Mouse (Mus musculus): Measurements from ENCODE around the gene Fzd4. TPM values are rescaled to one million over a fixed set of nuclear protein-coding genes. Genes with fewer than 3 reads are reported as not detected.

Fzd4 gene
- 12.4 and 15.6 TPM in 2 replicates for polyA plus RNA-seq (2014; fragmentation: Nextera tagmentation; extraction: Ambion mirVana)

DNA sequence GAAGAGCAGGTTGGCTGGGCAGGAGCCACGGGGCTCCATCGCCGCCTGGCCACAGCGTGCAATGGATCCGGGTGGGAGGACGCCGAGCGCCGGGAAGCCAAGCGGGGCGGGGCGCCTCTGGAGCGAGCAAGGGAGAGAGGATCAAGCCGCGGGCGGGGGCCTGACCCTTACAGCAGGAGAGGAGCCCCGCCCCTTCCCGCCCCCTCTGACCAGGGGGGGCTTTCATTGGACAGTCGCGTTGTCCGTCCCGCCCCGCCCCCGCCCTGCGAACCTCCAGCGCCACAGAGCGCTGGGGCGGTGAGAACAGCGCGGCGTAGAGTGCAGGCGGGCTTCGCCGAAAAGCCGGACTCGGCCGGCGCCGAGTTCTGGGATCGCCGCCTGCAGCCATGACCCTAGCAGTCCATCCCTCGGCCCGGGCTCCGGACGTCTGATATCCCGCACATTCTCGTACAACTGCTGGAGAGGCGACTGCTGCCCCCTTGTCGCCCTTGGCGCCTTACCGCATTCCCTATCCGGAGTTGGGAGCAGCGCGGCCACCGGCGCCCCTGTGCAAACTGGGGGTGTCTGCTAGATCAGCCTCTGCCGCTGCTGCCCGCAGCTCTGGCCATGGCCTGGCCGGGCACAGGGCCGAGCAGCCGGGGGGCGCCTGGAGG lies at the start of gene Fzd4, which contains the start of gene Tmem135:
Fzd4 (plus strand) TSS at position 275 of the 653 bp plus-strand sequence.
Tmem135 (minus strand) TSS at position 142 of the 653 bp plus-strand sequence.
- H3K27me3 ChIP-seq (ENCODE audit: control insufficient read depth, insufficient read depth, low read length) = no peaks in the 10 kb centered on the region
- H3K9me3 ChIP-seq (replicated peaks; ENCODE audit: control insufficient read depth, low read length) = no peaks in the 10 kb centered on the region
- H3K9ac ChIP-seq (replicated peaks; ENCODE audit: low read length) = peak within 1 kb of the TSS; percentile 79
- H3K4me1 ChIP-seq (ENCODE audit: control insufficient read depth, insufficient read depth, low read length) = peaks cover 6% of the 10 kb centered on the region; the same call in 1 of the 2 replicates
- H3K36me3 ChIP-seq (replicated peaks; ENCODE audit: control insufficient read depth, insufficient read depth, low read depth, low read length) = peaks cover 2% of the 10 kb centered on the region
- DNase-seq (ENCODE audit: low spot score) (peak; percentile 98), ATAC-seq (replicated peaks; ENCODE audit: insufficient number of reproducible peaks, low FRiP score, low TSS enrichment, low read depth) (peak; percentile 96)
- H3K4me2 ChIP-seq (ENCODE audit: low read depth, low read length) = peak within 1 kb of the TSS; percentile 94
- WGBS = 0% methylated on average over 49 of the region's 62 CpGs
- peak within 1 kb of the TSS; percentile 75 for H3K4me3 ChIP-seq (ENCODE audit: low read depth, low read length)
- peak within 1 kb of the TSS; percentile 72 for H3K27ac ChIP-seq (replicated peaks; ENCODE audit: low read depth, low read length)

GRCm38 (mm10) chr7:89355519-89356255 lies 48.5 kb upstream of the Fzd4 start:
- DNase-seq (ENCODE audit: low spot score) (no peak), ATAC-seq (replicated peaks; ENCODE audit: insufficient number of reproducible peaks, low FRiP score, low TSS enrichment, low read depth) (no peak)
- no peaks in the 10 kb centered on the region for H3K4me1 ChIP-seq (ENCODE audit: control insufficient read depth, insufficient read depth, low read length)
- no peak overlapping the region for H3K27ac ChIP-seq (replicated peaks; ENCODE audit: low read depth, low read length)
- H3K9ac ChIP-seq (replicated peaks; ENCODE audit: low read length) = no peak overlapping the region
- no peak overlapping the region for H3K4me2 ChIP-seq (ENCODE audit: low read depth, low read length)
- no peak overlapping the region for H3K4me3 ChIP-seq (ENCODE audit: low read depth, low read length)
- H3K27me3 ChIP-seq (ENCODE audit: control insufficient read depth, insufficient read depth, low read length) = no peaks in the 10 kb centered on the region
- WGBS = 64% methylated on average over 8 of the region's 8 CpGs
- no peaks in the 10 kb centered on the region for H3K9me3 ChIP-seq (replicated peaks; ENCODE audit: control insufficient read depth, low read length)
- H3K36me3 ChIP-seq (replicated peaks; ENCODE audit: control insufficient read depth, insufficient read depth, low read depth, low read length) = no peaks in the 10 kb centered on the region

GRCm38 (mm10) chr7:89356307-89356706 lies 47.8 kb upstream of the Fzd4 start:
- no peak overlapping the region for H3K9ac ChIP-seq (replicated peaks; ENCODE audit: low read length)
- no peaks in the 10 kb centered on the region for H3K36me3 ChIP-seq (replicated peaks; ENCODE audit: control insufficient read depth, insufficient read depth, low read depth, low read length)
- WGBS = 24% methylated on average over 4 of the region's 4 CpGs
- no peaks in the 10 kb centered on the region for H3K4me1 ChIP-seq (ENCODE audit: control insufficient read depth, insufficient read depth, low read length)
- no peak overlapping the region for H3K4me2 ChIP-seq (ENCODE audit: low read depth, low read length)
- no peaks in the 10 kb centered on the region for H3K27me3 ChIP-seq (ENCODE audit: control insufficient read depth, insufficient read depth, low read length)
- H3K4me3 ChIP-seq (ENCODE audit: low read depth, low read length) = no peak overlapping the region
- ATAC-seq (replicated peaks; ENCODE audit: insufficient number of reproducible peaks, low FRiP score, low TSS enrichment, low read depth) (peak; percentile 87), DNase-seq (ENCODE audit: low spot score) (peak; percentile 66)
- H3K27ac ChIP-seq (replicated peaks; ENCODE audit: low read depth, low read length) = no peak overlapping the region
- no peaks in the 10 kb centered on the region for H3K9me3 ChIP-seq (replicated peaks; ENCODE audit: control insufficient read depth, low read length)

DNA sequence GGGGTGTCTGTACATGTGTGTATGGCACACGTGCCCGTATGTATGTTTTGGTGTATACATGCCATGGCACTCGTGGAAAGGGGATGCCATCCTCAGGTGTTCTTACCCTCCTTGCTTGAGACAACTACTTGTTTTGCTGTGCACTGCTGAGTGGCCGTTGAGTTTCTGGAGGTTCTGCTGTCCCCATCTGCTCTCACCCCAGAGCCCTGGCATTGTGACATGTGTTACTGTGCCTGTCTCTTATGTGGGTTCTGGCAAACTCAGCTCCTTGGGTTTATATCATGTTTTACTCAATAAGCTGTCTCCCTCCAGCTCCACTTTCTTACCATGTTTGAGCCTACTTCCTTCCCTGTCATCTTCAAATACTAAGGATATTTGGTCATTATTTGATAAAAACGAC lies 40.2 kb upstream of the Fzd4 start:
- H3K9ac ChIP-seq (replicated peaks; ENCODE audit: low read length) = no peak overlapping the region
- H3K36me3 ChIP-seq (replicated peaks; ENCODE audit: control insufficient read depth, insufficient read depth, low read depth, low read length) = no peaks in the 10 kb centered on the region
- 87% methylated on average over 5 of the region's 5 CpGs for WGBS
- ATAC-seq (replicated peaks; ENCODE audit: insufficient number of reproducible peaks, low FRiP score, low TSS enrichment, low read depth) = no peak
- H3K27ac ChIP-seq (replicated peaks; ENCODE audit: low read depth, low read length) = no peak overlapping the region
- no peak overlapping the region for H3K4me2 ChIP-seq (ENCODE audit: low read depth, low read length)
- H3K4me1 ChIP-seq (ENCODE audit: control insufficient read depth, insufficient read depth, low read length) = no peaks in the 10 kb centered on the region
- H3K9me3 ChIP-seq (replicated peaks; ENCODE audit: control insufficient read depth, low read length) = no peaks in the 10 kb centered on the region
- no peaks in the 10 kb centered on the region for H3K27me3 ChIP-seq (ENCODE audit: control insufficient read depth, insufficient read depth, low read length)
- no peak for DNase-seq (ENCODE audit: low spot score)
- no peak overlapping the region for H3K4me3 ChIP-seq (ENCODE audit: low read depth, low read length)

GRCm38 (mm10) chr7:89365135-89365880 lies 38.8 kb upstream of the Fzd4 start:
- no peaks in the 10 kb centered on the region for H3K27me3 ChIP-seq (ENCODE audit: control insufficient read depth, insufficient read depth, low read length)

GRCm38 (mm10) chr7:89367643-89368042 lies 36.5 kb upstream of the Fzd4 start:
- ATAC-seq (replicated peaks; ENCODE audit: insufficient number of reproducible peaks, low FRiP score, low TSS enrichment, low read depth) (no peak), DNase-seq (ENCODE audit: low spot score) (no peak)
- Histone ChIP-seq H3K27ac (replicated peaks; ENCODE audit: low read depth, low read length) (no peak overlapping the region), H3K4me3 (ENCODE audit: low read depth, low read length) (no peak overlapping the region), H3K9me3 (replicated peaks; ENCODE audit: control insufficient read depth, low read length) (no peaks in the 10 kb centered on the region), H3K27me3 (ENCODE audit: control insufficient read depth, insufficient read depth, low read length) (no peaks in the 10 kb centered on the region), H3K4me2 (ENCODE audit: low read depth, low read length) (no peak overlapping the region), H3K4me1 (ENCODE audit: control insufficient read depth, insufficient read depth, low read length) (no peaks in the 10 kb centered on the region), H3K9ac (replicated peaks; ENCODE audit: low read length) (no peak overlapping the region), H3K36me3 (replicated peaks; ENCODE audit: control insufficient read depth, insufficient read depth, low read depth, low read length) (no peaks in the 10 kb centered on the region)
- 33% methylated on average over 3 of the region's 3 CpGs for WGBS

More at GRCm38 (mm10) chr7:89365135-89365880, 38.8 kb upstream of the Fzd4 start:
- DNase-seq (ENCODE audit: low spot score) (no peak), ATAC-seq (replicated peaks; ENCODE audit: insufficient number of reproducible peaks, low FRiP score, low TSS enrichment, low read depth) (no peak)
- H3K9ac ChIP-seq (replicated peaks; ENCODE audit: low read length) = no peak overlapping the region
- H3K36me3 ChIP-seq (replicated peaks; ENCODE audit: control insufficient read depth, insufficient read depth, low read depth, low read length) = no peaks in the 10 kb centered on the region
- no peak overlapping the region for H3K4me3 ChIP-seq (ENCODE audit: low read depth, low read length)
- no peak overlapping the region for H3K4me2 ChIP-seq (ENCODE audit: low read depth, low read length)
- no peaks in the 10 kb centered on the region for H3K4me1 ChIP-seq (ENCODE audit: control insufficient read depth, insufficient read depth, low read length)
- no peak overlapping the region for H3K27ac ChIP-seq (replicated peaks; ENCODE audit: low read depth, low read length)
- WGBS = 81% methylated on average over 10 of the region's 10 CpGs
- H3K9me3 ChIP-seq (replicated peaks; ENCODE audit: control insufficient read depth, low read length) = no peaks in the 10 kb centered on the region

- no peak for DNase-seq (ENCODE audit: low spot score)
- Histone ChIP-seq H3K4me1 (ENCODE audit: control insufficient read depth, insufficient read depth, low read length) (no peaks in the 10 kb centered on the region), H3K9ac (replicated peaks; ENCODE audit: low read length) (no peak overlapping the region), H3K27me3 (ENCODE audit: control insufficient read depth, insufficient read depth, low read length) (no peaks in the 10 kb centered on the region), H3K4me3 (ENCODE audit: low read depth, low read length) (no peak overlapping the region), H3K4me2 (ENCODE audit: low read depth, low read length) (no peak overlapping the region), H3K27ac (replicated peaks; ENCODE audit: low read depth, low read length) (no peak overlapping the region), H3K36me3 (replicated peaks; ENCODE audit: control insufficient read depth, insufficient read depth, low read depth, low read length) (no peaks in the 10 kb centered on the region), H3K9me3 (replicated peaks; ENCODE audit: control insufficient read depth, low read length) (no peaks in the 10 kb centered on the region)
- WGBS = 89% methylated on average over 1 of the region's 1 CpGs
- no peak for ATAC-seq (replicated peaks; ENCODE audit: insufficient number of reproducible peaks, low FRiP score, low TSS enrichment, low read depth)
Measured at GRCm38 (mm10) chr7:89370086-89370485, 34.1 kb upstream of the Fzd4 start.
